Mouse (Mus musculus): ENCODE measurements around the gene Cacnb1.

DNA sequence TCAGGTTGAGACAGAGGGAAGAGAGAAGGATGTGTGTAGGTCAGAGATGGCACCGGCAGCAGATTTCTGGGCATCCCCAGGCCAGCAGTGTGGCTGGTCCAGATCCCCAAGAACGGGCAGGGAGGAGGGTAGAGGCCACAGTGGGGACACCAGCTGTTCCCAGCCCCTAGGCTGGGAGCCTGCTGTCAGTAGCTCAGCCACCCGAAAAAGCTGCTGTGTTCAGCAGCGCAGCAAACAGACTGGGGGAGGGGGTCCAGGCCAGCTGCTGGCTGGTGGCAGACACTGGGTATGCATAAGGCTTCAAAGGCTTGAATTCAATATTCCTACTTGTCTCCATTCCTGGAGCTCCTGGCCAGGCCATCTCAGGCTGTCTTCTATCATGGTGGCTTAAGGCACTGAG lies 12.0 kb upstream of the Cacnb1 start:
- no peak for TF ChIP-seq CTCF (IDR thresholded peaks at IDR 0.05; ENCODE audit: control insufficient read depth, insufficient read depth, insufficient replicate concordance, low read depth, low read length)
- TF ChIP-seq POLR2A (IDR thresholded peaks at IDR 0.05; ENCODE audit: control insufficient read depth, low read depth, low read length), result no peak

All from testis, adult 2 months (tissue).